Mouse (Mus musculus) brown adipose tissue, adult 24 weeks (tissue): ENCODE results near the gene Zfp612. TPM values are rescaled to one million over a fixed set of nuclear protein-coding genes. Genes with fewer than 3 reads are reported as not detected.
A peak's percentile ranks its signal among the peaks of the same experiment; 100 is the strongest.
"Not testable (repeated sequence)": the region's sequence is repeated elsewhere in the genome, so short reads cannot be mapped to it uniquely, and the experiment has no call there.

Source experiments
- H3K27ac ChIP-seq: fragments of 200-500 bp; replicated peaks from 2 replicates; pipeline ENCODE4 v1.5.1; 2012; ENCODE audit warnings: low read depth, mild to moderate bottlenecking, low read length
- H3K4me1 ChIP-seq: fragments of 200-500 bp; 2 replicates; pipeline ENCODE4 v1.6.1; 2012; ENCODE audit warnings: low read length, mixed read lengths; ENCODE audit not compliant: control insufficient read depth, insufficient read depth, insufficient read length
- H3K4me3 ChIP-seq: fragments of 200-500 bp; 2 replicates; pipeline ENCODE4 v1.5.1; 2012; ENCODE audit warnings: low read depth, mild to moderate bottlenecking, low read length, moderate library complexity; ENCODE audit not compliant: insufficient read depth
- polyA plus RNA-seq: library from polyadenylated mRNA; stranded (reverse); fragments of >200 nt; gene quantifications from 2 replicates; pipeline ENCODE4 v1.2.4, GENCODE M21; 2012; ENCODE audit not compliant: missing spikeins, insufficient read depth, insufficient read length

Zfp612 gene
- 1.7 and 1.8 TPM in 2 replicates for polyA plus RNA-seq

DNA sequence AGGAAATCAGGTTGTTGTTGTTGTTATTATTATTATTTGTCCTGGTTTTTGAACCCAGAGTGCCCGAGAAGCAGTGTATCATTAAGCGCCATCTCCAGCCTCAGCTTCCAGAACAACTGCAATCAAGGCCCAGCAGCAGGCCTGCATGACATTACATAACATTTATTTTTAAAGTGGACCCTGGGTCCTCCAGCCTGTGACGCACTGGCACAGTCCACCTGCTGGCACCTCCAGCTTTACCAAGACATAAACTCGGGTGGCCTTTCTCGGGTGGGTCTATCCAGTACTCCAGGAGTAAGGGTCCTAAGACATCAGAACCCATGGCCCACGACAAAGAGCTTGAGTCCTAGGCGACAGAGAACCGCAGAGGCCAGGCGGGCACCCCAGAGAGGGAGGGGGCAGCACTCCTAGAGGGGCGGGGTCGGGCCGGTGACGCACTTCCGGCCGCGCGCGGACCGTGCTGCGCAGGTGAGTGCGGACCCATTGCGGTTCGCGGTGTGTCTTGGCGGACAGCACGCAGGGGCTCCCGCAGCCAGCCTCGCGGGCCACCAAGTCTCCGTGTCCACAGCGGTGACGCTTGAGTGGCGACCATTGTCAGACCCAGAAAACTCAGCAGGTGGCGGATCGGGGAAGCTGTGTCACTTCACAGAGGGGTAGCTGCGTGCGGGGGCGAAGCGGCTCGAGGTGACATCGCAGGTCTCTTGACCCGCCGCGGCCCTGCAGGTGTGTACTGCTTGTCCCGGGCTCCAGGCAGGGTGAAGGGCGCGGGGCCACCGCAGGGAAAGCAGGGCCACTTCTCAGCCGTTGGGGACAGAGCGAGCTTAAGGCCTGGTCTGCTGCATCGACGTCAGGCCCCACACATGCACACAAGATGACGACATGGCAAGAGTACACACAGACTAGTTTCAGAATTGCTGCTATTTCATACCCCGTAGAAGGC lies at the start of gene Zfp612:
Gene Zfp612 (plus strand): TSS at position 465 of the 940 bp plus-strand sequence.
- Histone ChIP-seq H3K4me3 (peak within 1 kb of the TSS; percentile 82), H3K4me1 (peaks cover 3% of the 10 kb centered on the region; the same call in 1 of the 2 replicates), H3K27ac (no peak within 1 kb of the TSS)

DNA sequence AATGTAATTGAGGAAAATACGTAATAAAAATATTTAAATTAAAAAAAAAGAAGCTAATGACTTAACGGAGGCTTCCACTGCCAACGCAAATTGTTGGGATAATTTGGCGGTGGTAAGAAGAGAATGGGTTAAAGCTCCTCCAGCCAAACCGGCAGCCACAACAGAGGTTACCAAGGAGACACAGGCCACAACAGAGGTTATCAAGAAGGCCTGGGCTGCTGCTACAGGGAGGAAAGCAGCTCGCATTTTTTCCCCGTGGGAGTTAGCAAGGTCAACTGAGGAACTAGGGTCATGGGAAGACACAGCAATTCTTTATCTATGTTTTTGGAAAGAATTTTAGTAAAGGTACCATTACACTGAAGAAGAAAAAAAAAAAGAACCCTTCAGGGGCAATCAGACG lies 45.8 kb upstream of the Zfp612 start:
- not testable (repeated sequence) for H3K4me3 ChIP-seq, H3K27ac ChIP-seq, H3K4me1 ChIP-seq

DNA sequence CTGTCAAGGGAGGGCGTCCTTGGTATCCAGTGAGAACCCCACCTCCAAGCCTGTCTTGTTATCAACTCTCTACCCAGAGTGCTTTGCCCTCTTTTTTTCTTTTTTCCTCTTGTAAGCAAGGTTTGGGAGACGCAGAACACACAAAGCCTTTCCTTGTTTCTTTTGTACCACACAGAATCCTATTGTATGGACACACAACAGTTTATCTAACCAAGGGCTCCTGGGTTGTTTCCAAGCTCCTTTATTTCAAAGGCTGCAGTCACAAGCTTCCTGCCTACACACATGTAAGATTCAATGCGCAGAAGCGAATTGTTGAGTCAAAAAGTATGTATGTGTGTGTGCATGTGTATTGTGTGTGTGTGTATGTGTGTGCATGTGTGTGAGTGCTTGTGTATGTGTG lies 45.2 kb upstream of the Zfp612 start:
- Histone ChIP-seq H3K27ac (no peak overlapping the region), H3K4me3 (no peak overlapping the region), H3K4me1 (no peaks in the 10 kb centered on the region)

DNA sequence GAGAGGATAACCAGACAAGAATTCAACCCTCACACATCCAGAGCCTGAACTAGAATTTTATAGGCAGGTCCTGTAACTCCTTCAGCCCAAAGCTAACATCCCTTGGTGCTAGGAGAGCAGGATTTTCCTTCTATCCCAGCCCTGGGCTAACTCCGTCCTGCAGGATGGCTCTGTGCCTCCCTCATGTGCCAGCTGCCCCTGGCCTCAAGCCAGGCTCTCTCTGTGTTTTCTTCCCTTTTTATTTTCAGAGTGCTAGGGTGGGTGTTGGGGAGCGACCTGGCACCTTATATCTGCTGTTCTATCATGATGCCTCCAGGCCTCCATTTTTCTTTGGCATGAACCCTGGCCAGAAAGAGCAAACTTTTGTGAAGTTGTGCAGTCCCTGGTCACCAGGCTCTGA lies 43.4 kb upstream of the Zfp612 start:
- no peak overlapping the region for H3K27ac ChIP-seq
- no peak overlapping the region for H3K4me3 ChIP-seq
- H3K4me1 ChIP-seq, result no peaks in the 10 kb centered on the region

GRCm38 (mm10) chr8:110039216-110039615 lies 40.3 kb upstream of the Zfp612 start:
- no peak overlapping the region for H3K4me3 ChIP-seq
- H3K27ac ChIP-seq, result no peak overlapping the region
- H3K4me1 ChIP-seq, result no peaks in the 10 kb centered on the region

DNA sequence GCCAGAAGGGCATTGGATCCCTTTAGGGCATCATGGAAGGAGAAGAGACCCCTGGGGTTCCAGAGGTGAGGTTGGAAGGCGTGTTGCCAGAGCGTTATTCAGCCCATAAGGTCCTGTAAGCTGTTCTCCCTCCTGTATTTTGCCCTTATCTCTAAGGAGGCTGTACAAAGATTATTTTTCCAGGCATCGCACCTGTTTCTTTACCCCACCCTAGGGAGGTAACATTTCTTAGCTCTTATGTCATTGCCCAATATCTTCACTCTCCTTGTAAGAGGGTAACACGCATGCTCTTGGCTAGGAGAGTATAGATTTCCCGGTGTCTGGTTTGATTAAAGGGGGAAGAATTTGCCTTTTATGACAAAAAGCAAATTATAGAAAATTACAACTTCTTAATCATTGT lies 39.9 kb upstream of the Zfp612 start, which contains the start of gene Chst4:
Gene Chst4 (minus strand): TSS at position 82 of the 400 bp plus-strand sequence.
- no peak within 1 kb of the TSS for H3K27ac ChIP-seq

GRCm38 (mm10) chr8:110040509-110040908 lies 39.0 kb upstream of the Zfp612 start:
- Histone ChIP-seq H3K4me3 (no peak overlapping the region), H3K27ac (no peak overlapping the region), H3K4me1 (no peaks in the 10 kb centered on the region)

More for the DNA sequence above, 39.9 kb upstream of the Zfp612 start, which contains the start of gene Chst4:
- H3K4me1 ChIP-seq, result no peaks in the 10 kb centered on the region
- H3K4me3 ChIP-seq, result no peak within 1 kb of the TSS

DNA sequence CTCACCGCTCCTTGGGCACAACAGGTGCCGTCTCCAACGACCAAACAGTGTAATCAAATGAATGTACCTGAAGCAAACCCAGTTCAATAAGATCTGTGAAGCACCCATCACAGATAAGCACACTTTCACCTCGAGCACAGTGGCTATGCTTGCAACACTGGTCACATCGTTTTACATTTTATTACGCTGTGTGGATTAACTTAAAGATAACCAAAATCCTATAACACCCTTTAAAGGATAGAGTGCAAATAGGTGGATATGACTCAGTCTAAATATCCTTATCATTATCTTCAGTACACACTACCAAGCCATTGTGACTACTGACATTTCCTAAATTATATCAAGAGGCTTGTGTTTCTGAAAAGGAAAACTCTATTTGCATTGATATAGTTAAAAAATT lies 28.3 kb upstream of the Zfp612 start:
- Histone ChIP-seq H3K4me3 (no peak overlapping the region), H3K27ac (no peak overlapping the region), H3K4me1 (no peaks in the 10 kb centered on the region)

- Histone ChIP-seq H3K27ac (no peak overlapping the region), H3K4me1 (no peaks in the 10 kb centered on the region), H3K4me3 (no peak overlapping the region)
These were observed 21.3 kb upstream of the Zfp612 start for GRCm38 (mm10) chr8:110058207-110058606.

DNA sequence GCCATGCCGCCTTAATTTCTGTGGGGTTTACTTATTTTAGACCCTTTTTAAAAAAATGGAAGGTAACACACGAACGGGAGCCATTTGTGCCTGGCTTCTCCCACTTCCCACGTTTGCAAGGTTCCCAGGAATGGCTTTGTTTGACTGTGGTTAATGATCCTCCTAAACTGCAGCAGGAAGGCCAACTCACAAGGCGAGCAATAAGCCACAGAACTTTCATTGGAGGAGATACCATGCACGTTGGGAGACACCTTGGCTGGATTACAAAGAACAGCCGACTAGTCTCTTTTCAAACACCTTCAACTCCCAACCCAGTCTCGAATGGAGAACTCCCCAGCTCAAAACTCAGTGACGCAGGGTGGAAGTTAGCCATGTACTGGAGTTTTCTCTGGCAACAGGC lies 15.4 kb upstream of the Zfp612 start:
- Histone ChIP-seq H3K4me1 (no peaks in the 10 kb centered on the region), H3K4me3 (no peak overlapping the region), H3K27ac (no peak overlapping the region)

- Histone ChIP-seq H3K4me3 (no peak overlapping the region), H3K4me1 (no peaks in the 10 kb centered on the region), H3K27ac (no peak overlapping the region)
These were observed 14.8 kb upstream of the Zfp612 start for GRCm38 (mm10) chr8:110064606-110065365.

DNA sequence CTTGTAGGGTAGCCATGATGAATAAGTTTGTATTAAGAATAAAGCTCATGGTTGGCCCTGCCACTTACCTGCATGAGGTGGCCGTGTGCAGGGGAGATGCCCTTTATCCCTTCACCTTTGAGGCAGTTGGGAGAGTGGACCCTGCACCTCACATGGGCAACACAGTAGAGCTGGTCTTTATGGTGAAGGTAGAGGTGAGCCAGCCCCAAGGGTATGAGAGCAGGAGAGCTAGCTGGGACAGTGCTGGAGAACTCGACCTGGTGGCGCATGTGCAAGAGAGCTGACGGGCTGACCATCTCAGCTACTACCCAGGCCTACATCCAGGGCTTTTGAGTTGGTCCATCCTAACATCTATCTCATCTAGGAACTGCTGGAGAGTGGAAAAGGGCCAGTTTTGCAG lies 13.9 kb upstream of the Zfp612 start:
- H3K27ac ChIP-seq, result no peak overlapping the region
- H3K4me3 ChIP-seq, result no peak overlapping the region
- H3K4me1 ChIP-seq, result no peaks in the 10 kb centered on the region

- Histone ChIP-seq H3K4me1 (no peaks in the 10 kb centered on the region), H3K4me3 (no peak overlapping the region), H3K27ac (no peak overlapping the region)
These were observed 9.8 kb upstream of the Zfp612 start for GRCm38 (mm10) chr8:110069706-110070105.

DNA sequence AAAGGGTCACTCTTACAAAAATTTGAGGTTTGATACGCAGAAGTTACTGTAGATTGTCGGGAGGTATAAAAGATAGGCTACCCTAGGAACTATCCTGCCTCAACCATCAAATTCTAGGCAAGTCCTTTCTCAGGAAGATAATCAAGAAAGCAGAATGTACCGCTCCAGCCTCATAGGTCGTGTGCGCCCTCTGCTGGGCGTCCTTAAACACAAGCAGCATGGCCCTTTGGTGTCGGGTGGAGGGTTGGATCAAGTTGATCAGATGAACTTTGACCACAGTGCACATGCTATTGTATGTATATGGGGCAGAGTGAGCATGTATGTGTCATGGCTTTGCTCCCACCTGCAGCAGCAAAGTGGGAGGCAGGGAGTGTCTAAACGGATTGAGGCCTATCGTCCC lies 7.9 kb upstream of the Zfp612 start:
- Histone ChIP-seq H3K4me1 (no peaks in the 10 kb centered on the region), H3K27ac (no peak overlapping the region), H3K4me3 (no peak overlapping the region)

DNA sequence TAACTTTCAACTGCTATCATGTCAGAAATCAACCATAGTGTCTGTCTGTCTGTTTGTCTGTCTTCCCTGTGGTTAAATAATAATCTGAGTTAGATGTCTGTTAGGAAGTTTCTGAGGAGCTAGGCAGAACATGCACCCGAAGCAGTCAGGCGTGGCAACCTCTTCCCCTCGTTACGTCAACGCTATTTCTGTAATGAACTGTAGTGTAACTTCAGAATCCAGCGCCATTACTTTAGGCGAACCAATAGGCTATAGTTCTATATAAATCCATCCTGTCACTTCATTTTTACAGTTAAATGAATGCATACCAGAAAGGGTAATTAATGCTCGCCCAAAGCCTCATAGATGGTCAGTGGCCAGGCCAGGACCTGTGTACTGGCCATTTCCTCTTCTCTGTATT lies 5.0 kb upstream of the Zfp612 start:
- peaks cover 3% of the 10 kb centered on the region; the same call in 1 of the 2 replicates for H3K4me1 ChIP-seq
- H3K27ac ChIP-seq, result no peak overlapping the region
- no peak overlapping the region for H3K4me3 ChIP-seq
